Mouse (Mus musculus) olfactory bulb, adult 2 months (tissue): ENCODE measurements around the gene Atp8a1. TPM values are rescaled to one million over a fixed set of nuclear protein-coding genes. Genes with fewer than 3 reads are reported as not detected.

Experiments
- H3K27ac ChIP-seq: fragments of 200-500 bp; 2 replicates; pipeline ENCODE4 v1.5.1; 2012; ENCODE audit warnings: low read depth, low read length; ENCODE audit not compliant: insufficient read depth
- H3K4me1 ChIP-seq: fragments of 200-500 bp; 2 replicates; pipeline ENCODE4 v1.6.1; 2012; ENCODE audit warnings: low read length; ENCODE audit not compliant: control insufficient read depth, insufficient read depth
- H3K4me3 ChIP-seq: fragments of 200-500 bp; 2 replicates; pipeline ENCODE4 v1.5.1; 2012; ENCODE audit warnings: mild to moderate bottlenecking, low read depth, low read length, moderate library complexity; ENCODE audit not compliant: insufficient read depth
- CTCF ChIP-seq: fragments of 200-500 bp; IDR thresholded peaks from 2 replicates; pipeline ENCODE4 v1.5.1; 2012; ENCODE audit warnings: low read depth, mild to moderate bottlenecking, low read length, moderate library complexity; ENCODE audit not compliant: insufficient read depth
- POLR2A ChIP-seq: fragments of 200-500 bp; IDR thresholded peaks from 2 replicates; pipeline ENCODE4 v1.6.1; 2012; ENCODE audit warnings: mild to moderate bottlenecking, low read depth, low read length, moderate library complexity; ENCODE audit not compliant: insufficient read depth
- WGBS: fragments of 180-500 bp; shearing (Covaris S2); methylation state at CpG from one replicate; pipeline ENCODE4 v1.1.7; 2018; 5-methylcytosine and 5-hydroxymethylcytosine counted together
- polyA plus RNA-seq: library from polyadenylated mRNA; stranded (reverse); fragments of >200 nt; gene quantifications from 2 replicates; pipeline ENCODE4 v1.2.4, GENCODE M21; 2012; ENCODE audit warnings: low replicate concordance; ENCODE audit not compliant: missing spikeins, insufficient read depth, insufficient read length

The Atp8a1 gene
- polyA plus RNA-seq, 1 experiment = not detected

DNA sequence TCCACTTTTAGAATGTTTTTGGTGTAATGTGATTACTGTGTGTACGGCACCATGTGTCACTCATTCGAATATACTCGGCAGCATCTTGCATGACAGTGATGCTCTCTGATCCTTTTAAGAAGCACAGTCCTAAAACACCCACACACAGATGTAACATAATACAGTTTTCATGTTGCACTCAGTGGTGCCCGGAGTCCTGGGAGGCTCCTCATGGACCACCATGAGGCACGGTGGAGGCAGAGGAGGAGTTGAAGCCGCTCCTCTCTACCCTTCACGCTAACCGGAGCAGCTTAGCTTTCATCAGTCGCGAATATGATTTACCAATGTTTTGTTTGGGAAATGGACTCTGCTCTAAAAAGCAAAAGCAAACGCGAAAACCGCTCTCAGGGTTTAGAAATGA is 120.4 kb downstream of the Atp8a1 start:
- H3K4me1 ChIP-seq = no peaks in the 10 kb centered on the region
- H3K4me3 ChIP-seq = no peak overlapping the region
- TF ChIP-seq CTCF = no peak
- no peak for TF ChIP-seq POLR2A
- 90% methylated on average over 13 of the region's 13 CpGs for WGBS
- no peak overlapping the region for H3K27ac ChIP-seq

DNA sequence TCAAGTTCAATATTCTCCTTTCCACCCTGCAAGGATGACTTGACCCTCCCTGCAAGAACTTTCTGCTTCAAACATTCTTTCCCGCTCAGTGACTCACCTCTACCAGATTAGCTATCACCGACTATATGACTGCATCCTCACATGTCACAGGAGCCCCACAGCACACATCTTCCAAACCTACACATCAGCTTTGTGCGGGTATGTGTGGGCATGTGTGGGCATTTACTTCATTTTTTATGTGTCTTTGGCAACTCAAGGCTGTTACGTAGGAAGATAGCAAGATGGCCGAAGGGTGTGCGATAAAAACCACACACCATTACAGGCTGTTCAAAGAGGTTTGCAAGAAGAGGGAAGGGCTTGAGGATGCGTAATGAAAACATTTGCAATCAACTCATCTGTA is 145.6 kb downstream of the Atp8a1 start:
- Histone ChIP-seq H3K27ac (no peak overlapping the region), H3K4me1 (peaks cover 3% of the 10 kb centered on the region), H3K4me3 (no peak overlapping the region)
- TF ChIP-seq CTCF (no peak), POLR2A (no peak)
- 73% methylated on average over 7 of the region's 7 CpGs for WGBS

DNA sequence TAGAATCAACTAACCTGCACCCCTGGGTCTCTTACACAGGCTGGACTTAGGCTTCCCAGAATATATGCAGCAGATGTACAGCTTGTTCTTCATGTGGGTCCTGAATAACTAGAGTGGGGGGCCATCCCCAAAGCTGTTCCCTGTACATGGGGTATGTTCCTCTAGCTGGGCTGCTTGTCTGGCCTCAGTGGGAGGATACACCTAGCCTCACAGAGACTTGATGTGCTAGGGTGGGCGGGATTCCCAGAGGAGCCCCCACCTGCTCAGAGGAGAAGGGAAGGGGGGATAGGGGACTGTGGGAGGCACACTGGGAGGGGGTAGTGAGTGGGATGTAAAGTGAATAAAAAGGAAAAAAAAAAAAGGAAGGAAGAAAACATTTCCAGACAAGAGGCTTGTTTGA is 147.8 kb downstream of the Atp8a1 start:
- Histone ChIP-seq H3K4me1 (peaks cover 3% of the 10 kb centered on the region), H3K27ac (no peak overlapping the region), H3K4me3 (no peak overlapping the region)
- WGBS = 95% methylated on average over 1 of the region's 1 CpGs
- TF ChIP-seq CTCF (no peak), POLR2A (no peak)

DNA sequence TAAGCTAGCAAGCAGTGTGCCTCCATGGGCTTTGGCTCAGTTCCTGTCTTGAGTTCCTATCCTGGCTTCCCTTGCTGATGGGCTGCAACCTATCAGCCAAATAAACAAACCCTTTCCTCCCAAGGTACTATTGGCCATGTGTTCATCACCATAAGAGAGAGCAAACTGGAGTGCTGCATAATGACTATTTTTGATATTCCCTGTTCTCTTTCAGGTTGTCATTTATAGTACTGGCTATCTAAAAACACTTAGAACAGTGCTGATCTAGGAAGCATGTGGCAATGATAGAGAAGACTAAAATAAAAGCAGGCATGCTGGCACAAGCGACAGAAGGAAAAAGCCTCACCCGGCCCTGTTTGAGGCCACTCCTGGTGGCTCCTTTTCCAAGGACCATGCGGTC is 149.1 kb downstream of the Atp8a1 start:
- WGBS = 91% methylated on average over 3 of the region's 3 CpGs
- Histone ChIP-seq H3K27ac (no peak overlapping the region), H3K4me3 (no peak overlapping the region)

GRCm38 (mm10) chr5:67696741-67697596 is 150.3 kb downstream of the Atp8a1 start:
- no peak for TF ChIP-seq CTCF
- TF ChIP-seq POLR2A = no peak
- peaks cover 3% of the 10 kb centered on the region for H3K4me1 ChIP-seq
- H3K4me3 ChIP-seq = no peak overlapping the region
- 32% methylated on average over 12 of the region's 12 CpGs for WGBS
- no peak overlapping the region for H3K27ac ChIP-seq

More for the DNA sequence above, 149.1 kb downstream of the Atp8a1 start:
- H3K4me1 ChIP-seq = peaks cover 3% of the 10 kb centered on the region
- no peak for TF ChIP-seq POLR2A
- TF ChIP-seq CTCF = no peak

GRCm38 (mm10) chr5:67695055-67695710 is 152.1 kb downstream of the Atp8a1 start:
- peaks cover 3% of the 10 kb centered on the region for H3K4me1 ChIP-seq
- H3K27ac ChIP-seq = no peak overlapping the region
- H3K4me3 ChIP-seq = no peak overlapping the region
- no peak for TF ChIP-seq CTCF
- no peak for TF ChIP-seq POLR2A
- 77% methylated on average over 14 of the region's 14 CpGs for WGBS

DNA sequence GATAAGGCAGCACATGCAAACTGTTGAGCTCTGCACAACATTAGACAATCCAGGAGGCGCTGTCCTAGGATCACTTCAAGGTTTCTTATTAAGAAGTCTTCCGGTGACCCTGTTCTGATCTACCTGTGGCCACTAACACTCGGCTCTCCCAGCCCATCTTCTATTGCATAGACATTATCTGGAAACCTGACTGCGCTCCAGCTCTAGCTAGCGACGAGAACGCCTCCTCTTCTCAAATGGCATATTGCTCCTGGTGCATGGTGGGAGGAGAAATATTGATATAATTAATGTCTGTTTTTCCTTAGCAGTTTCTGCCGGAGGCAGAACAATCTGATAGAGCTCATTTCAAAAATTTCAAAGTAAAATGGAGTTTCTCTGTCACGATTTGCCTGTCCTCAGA is 156.9 kb downstream of the Atp8a1 start:
- no peak overlapping the region for H3K4me3 ChIP-seq
- H3K4me1 ChIP-seq = 0 out of 2 replicates have a peak, but pooled peaks cover 4% of the 10 kb centered on the region
- TF ChIP-seq CTCF = no peak
- WGBS = 92% methylated on average over 9 of the region's 9 CpGs
- H3K27ac ChIP-seq = no peak overlapping the region

DNA sequence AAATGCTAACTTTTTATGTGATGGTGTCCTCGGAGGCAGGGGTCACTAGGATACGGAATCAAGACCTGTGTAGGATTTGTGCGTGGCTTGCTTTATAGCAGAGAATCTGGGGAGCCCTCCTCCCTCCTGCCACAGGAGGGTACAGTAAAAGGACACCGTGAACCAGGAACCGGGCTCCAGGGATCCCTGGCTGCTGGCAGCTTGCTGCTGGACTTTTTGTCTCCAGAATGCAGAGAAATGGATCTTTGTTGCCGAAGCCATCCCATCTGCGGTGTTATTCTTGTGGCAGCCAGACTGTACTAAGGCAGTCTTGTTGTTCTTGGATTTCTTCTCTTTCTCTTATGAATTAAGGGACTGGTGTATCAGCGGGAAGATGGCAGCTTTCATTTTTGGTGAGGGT is 159.2 kb downstream of the Atp8a1 start:
- H3K27ac ChIP-seq = no peak overlapping the region
- WGBS = 82% methylated on average over 8 of the region's 8 CpGs

GRCm38 (mm10) chr5:67685906-67686305 is 161.3 kb downstream of the Atp8a1 start:
- no peak for TF ChIP-seq CTCF
- no peak for TF ChIP-seq POLR2A
- no peak overlapping the region for H3K4me3 ChIP-seq
- 88% methylated on average over 7 of the region's 7 CpGs for WGBS
- H3K27ac ChIP-seq = no peak overlapping the region
- H3K4me1 ChIP-seq = 0 out of 2 replicates have a peak, but pooled peaks cover 4% of the 10 kb centered on the region

More for the DNA sequence above, 159.2 kb downstream of the Atp8a1 start:
- H3K4me1 ChIP-seq = 0 out of 2 replicates have a peak, but pooled peaks cover 4% of the 10 kb centered on the region
- no peak overlapping the region for H3K4me3 ChIP-seq
- TF ChIP-seq POLR2A (no peak), CTCF (no peak)
